Mouse (Mus musculus) midbrain, embryonic 16.5 days (tissue): ENCODE data around the gene Nup93. TPM values are rescaled to one million over a fixed set of nuclear protein-coding genes. Genes with fewer than 3 reads are reported as not detected.

Experiments used
- ATAC-seq: fragments of 200-750 bp; cut with Nextera tagmentation; 2 replicates; pipeline ENCODE4 v1.8.0; 2017; ENCODE audit warnings: moderate TSS enrichment
- H3K27ac ChIP-seq: fragments of 300-500 bp; sonication (generic); 2 replicates; pipeline ENCODE4 v1.5.1; 2014; ENCODE audit warnings: mild to moderate bottlenecking, low read length, mixed read lengths
- H3K27me3 ChIP-seq: fragments of 300-500 bp; sonication (generic); 2 replicates; pipeline ENCODE4 v1.6.1; 2014; ENCODE audit warnings: low read depth, low read length, mixed read lengths; ENCODE audit not compliant: control insufficient read depth, insufficient read depth
- H3K36me3 ChIP-seq: fragments of 300-500 bp; sonication (generic); 2 replicates; pipeline ENCODE4 v1.6.1; 2014; ENCODE audit warnings: mild to moderate bottlenecking, low read length, moderate library complexity, mixed read lengths; ENCODE audit not compliant: control insufficient read depth, insufficient read depth
- H3K4me1 ChIP-seq: fragments of 300-500 bp; sonication (generic); 2 replicates; pipeline ENCODE4 v1.6.1; 2014; ENCODE audit warnings: mild to moderate bottlenecking, low read length, mixed read lengths; ENCODE audit not compliant: control insufficient read depth, insufficient read depth
- H3K4me2 ChIP-seq: fragments of 300-500 bp; sonication (generic); 2 replicates; pipeline ENCODE4 v1.6.1; 2014; ENCODE audit warnings: mild to moderate bottlenecking, low read length, mixed read lengths
- H3K4me3 ChIP-seq: fragments of 300-500 bp; sonication (generic); 2 replicates; pipeline ENCODE4 v1.5.1; 2014; ENCODE audit warnings: low read depth, mild to moderate bottlenecking, low read length, moderate library complexity, mixed read lengths
- H3K9ac ChIP-seq: fragments of 300-500 bp; sonication (generic); 2 replicates; pipeline ENCODE4 v1.6.1; 2014; ENCODE audit warnings: low read depth, low read length, mixed read lengths
- H3K9me3 ChIP-seq: fragments of 300-500 bp; sonication (generic); replicated peaks from 2 replicates; pipeline ENCODE4 v1.6.1; 2014; ENCODE audit warnings: mild to moderate bottlenecking, low read length, mixed read lengths; ENCODE audit not compliant: control insufficient read depth, poor library complexity, severe bottlenecking
- WGBS: fragments of 180-500 bp; shearing (Covaris S2); extraction: QIAGEN DNeasy Blood & Tissue Kit; methylation state at CpG from one replicate; pipeline ENCODE4 v1.1.7; 2014; 5-methylcytosine and 5-hydroxymethylcytosine counted together
- polyA plus RNA-seq: library from polyadenylated mRNA; unstranded; fragments of >200 nt; fragmentation: Nextera tagmentation; extraction: Ambion mirVana; gene quantifications from 2 replicates; pipeline ENCODE4 v1.2.1, GENCODE M21; 2015

Nup93 gene
- polyA plus RNA-seq, 1 experiment from 2014 or later: 59.1 TPM

GRCm38 (mm10) chr8:94204043-94204442 is 10.3 kb upstream of the Nup93 start:
- Histone ChIP-seq H3K4me1 (no peaks in the 10 kb centered on the region), H3K9me3 (no peaks in the 10 kb centered on the region), H3K27ac (no peak overlapping the region), H3K4me2 (no peak overlapping the region), H3K27me3 (no peaks in the 10 kb centered on the region), H3K36me3 (no peaks in the 10 kb centered on the region), H3K9ac (no peak overlapping the region), H3K4me3 (no peak overlapping the region)
- WGBS: 61% methylated on average over 3 of the region's 3 CpGs
- no peak for ATAC-seq

GRCm38 (mm10) chr8:94205736-94206135 is 8.6 kb upstream of the Nup93 start:
- Histone ChIP-seq H3K27me3 (no peaks in the 10 kb centered on the region), H3K4me2 (no peak overlapping the region), H3K9me3 (no peaks in the 10 kb centered on the region), H3K36me3 (no peaks in the 10 kb centered on the region), H3K27ac (no peak overlapping the region), H3K9ac (no peak overlapping the region), H3K4me1 (no peaks in the 10 kb centered on the region), H3K4me3 (no peak overlapping the region)
- WGBS: 18% methylated on average over 5 of the region's 5 CpGs
- ATAC-seq: no peak

- H3K36me3 ChIP-seq: no peaks in the 10 kb centered on the region
- no peak overlapping the region for H3K4me2 ChIP-seq
- WGBS: 75% methylated on average over 8 of the region's 8 CpGs
- no peaks in the 10 kb centered on the region for H3K9me3 ChIP-seq
- no peak overlapping the region for H3K4me3 ChIP-seq
- H3K27me3 ChIP-seq: no peaks in the 10 kb centered on the region
- H3K9ac ChIP-seq: no peak overlapping the region
- no peak for ATAC-seq
- no peak overlapping the region for H3K27ac ChIP-seq
- no peaks in the 10 kb centered on the region for H3K4me1 ChIP-seq
Observed at GRCm38 (mm10) chr8:94206256-94206655, 8.1 kb upstream of the Nup93 start.

DNA sequence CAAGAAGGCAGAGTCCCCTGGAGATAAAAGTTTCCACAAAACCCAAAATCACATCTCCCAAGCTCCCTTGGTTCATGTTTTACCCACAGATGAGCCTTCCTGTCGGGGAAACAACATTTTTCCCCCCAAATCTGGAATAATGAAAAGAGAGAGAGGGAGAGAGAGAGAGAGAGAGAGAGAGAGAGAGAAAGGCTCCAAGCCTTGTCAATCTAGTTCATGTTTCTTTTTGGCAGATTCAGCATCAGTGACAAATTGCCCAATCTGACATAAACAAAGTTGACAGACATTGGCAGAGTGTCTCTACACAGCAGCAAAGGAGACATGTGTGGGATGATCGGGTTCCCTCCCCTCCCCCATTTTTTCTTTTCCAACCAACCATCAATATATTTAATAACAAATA is 6.9 kb upstream of the Nup93 start:
- Histone ChIP-seq H3K36me3 (no peaks in the 10 kb centered on the region), H3K27me3 (no peaks in the 10 kb centered on the region), H3K4me2 (no peak overlapping the region), H3K9ac (no peak overlapping the region), H3K27ac (no peak overlapping the region), H3K4me3 (no peak overlapping the region), H3K4me1 (no peaks in the 10 kb centered on the region), H3K9me3 (no peaks in the 10 kb centered on the region)
- 64% methylated on average over 2 of the region's 2 CpGs for WGBS
- ATAC-seq: no peak

DNA sequence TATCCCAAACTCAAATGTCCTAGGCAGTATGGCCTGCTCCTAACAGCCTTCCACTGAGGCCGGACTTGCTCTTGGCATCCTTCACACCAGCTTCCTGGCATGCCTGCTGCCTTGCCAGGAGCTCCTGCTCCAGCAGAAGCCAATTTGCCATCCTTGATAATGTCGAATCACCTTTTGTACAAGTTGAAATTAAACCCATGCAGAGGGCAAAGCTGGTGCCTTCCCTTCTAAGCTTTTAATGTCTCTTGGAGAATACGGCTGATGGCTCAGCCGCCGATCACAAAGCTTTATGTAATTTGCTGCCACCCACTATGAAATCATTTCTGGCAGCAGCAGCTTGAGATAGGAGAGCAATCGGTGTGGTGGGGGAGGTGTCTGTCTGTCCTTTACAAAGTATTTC is 4.7 kb upstream of the Nup93 start:
- Histone ChIP-seq H3K4me2 (no peak overlapping the region), H3K36me3 (no peaks in the 10 kb centered on the region), H3K9me3 (no peaks in the 10 kb centered on the region), H3K4me1 (peaks cover 5% of the 10 kb centered on the region), H3K27ac (no peak overlapping the region), H3K9ac (no peak overlapping the region), H3K4me3 (no peak overlapping the region), H3K27me3 (no peaks in the 10 kb centered on the region)
- WGBS: 61% methylated on average over 6 of the region's 6 CpGs
- no peak for ATAC-seq

- no peak for ATAC-seq
- Histone ChIP-seq H3K27ac (no peak overlapping the region), H3K4me3 (no peak overlapping the region), H3K4me2 (no peak overlapping the region), H3K9me3 (no peaks in the 10 kb centered on the region), H3K36me3 (no peaks in the 10 kb centered on the region), H3K4me1 (peaks cover 6% of the 10 kb centered on the region), H3K27me3 (no peaks in the 10 kb centered on the region), H3K9ac (no peak overlapping the region)
- 65% methylated on average over 3 of the region's 3 CpGs for WGBS
Observed at GRCm38 (mm10) chr8:94210225-94210624, 4.1 kb upstream of the Nup93 start.

GRCm38 (mm10) chr8:94213819-94214218 is 545 bp upstream of the Nup93 start:
- no peak for ATAC-seq
- H3K27me3 ChIP-seq: no peaks in the 10 kb centered on the region
- H3K4me3 ChIP-seq: peak overlapping the region; percentile 68
- H3K9me3 ChIP-seq: no peaks in the 10 kb centered on the region
- H3K36me3 ChIP-seq: no peaks in the 10 kb centered on the region
- H3K4me1 ChIP-seq: peaks cover 20% of the 10 kb centered on the region
- H3K27ac ChIP-seq: no peak overlapping the region
- 0 out of 2 replicates have a peak overlapping the region, but pooled peaks have one; percentile 53 for H3K9ac ChIP-seq
- H3K4me2 ChIP-seq: peak overlapping the region; percentile 71
- 56% methylated on average over 6 of the region's 6 CpGs for WGBS

DNA sequence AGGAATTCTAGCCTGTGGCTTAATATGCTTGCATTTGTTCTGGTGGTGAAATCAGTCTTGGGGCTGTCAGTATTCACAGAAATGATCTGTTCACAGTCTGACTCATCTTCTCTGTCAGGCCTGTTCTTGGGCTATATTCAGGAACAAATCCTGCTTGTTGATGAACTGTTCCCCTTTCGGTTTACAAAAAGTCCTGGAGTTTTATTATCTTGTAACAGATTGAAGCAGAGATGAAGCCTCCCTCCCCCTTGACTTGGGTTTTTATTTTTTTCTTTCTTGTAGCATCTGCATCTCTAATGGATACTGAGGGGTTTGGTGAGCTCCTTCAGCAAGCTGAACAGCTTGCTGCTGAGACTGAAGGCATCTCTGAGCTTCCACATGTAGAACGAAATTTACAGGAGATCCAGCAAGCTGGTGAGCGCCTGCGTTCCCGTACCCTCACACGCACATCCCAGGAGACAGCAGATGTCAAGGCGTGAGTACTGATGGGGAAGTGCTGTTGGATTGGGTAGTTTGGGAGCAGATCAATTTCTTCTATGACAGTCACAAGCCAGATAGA is 13.1 kb downstream of the Nup93 start:
- Histone ChIP-seq H3K4me2 (no peak overlapping the region), H3K9me3 (no peaks in the 10 kb centered on the region), H3K4me1 (no peaks in the 10 kb centered on the region), H3K4me3 (no peak overlapping the region), H3K27me3 (no peaks in the 10 kb centered on the region), H3K9ac (no peak overlapping the region), H3K27ac (no peak overlapping the region), H3K36me3 (peaks cover 6% of the 10 kb centered on the region)
- ATAC-seq: no peak
- WGBS: 94% methylated on average over 7 of the region's 7 CpGs

DNA sequence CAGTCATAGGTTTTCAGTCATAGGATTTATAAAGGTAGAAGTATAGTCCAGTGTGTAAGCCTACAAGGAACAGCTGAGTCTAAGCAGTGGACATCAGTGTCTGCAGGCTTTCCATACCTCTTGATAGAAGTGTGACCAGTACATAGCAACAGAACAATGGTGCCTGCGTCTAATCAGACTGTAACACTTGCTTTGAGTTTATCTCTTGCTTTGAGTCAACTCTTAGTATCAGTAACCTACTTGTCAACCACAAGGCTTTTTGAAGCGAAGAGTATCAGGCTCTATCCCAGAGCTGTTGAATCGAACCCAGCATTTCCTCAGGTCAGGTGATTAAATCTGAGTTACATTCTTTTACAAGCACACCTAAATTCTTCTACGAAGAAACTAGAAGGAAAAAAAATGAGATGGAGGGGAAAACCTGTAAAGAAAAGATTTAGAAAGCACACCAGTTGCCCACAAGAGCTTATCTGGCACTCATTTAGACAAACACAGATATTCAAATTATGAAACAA is 25.9 kb downstream of the Nup93 start:
- H3K36me3 ChIP-seq: peaks cover under 1% of the 10 kb centered on the region; the same call in 1 of the 2 replicates
- H3K27me3 ChIP-seq: no peaks in the 10 kb centered on the region
- H3K4me3 ChIP-seq: no peak overlapping the region
- no peaks in the 10 kb centered on the region for H3K4me1 ChIP-seq
- no peak for ATAC-seq
- WGBS: 90% methylated on average over 4 of the region's 4 CpGs
- H3K27ac ChIP-seq: no peak overlapping the region
- no peak overlapping the region for H3K9ac ChIP-seq
- H3K9me3 ChIP-seq: no peaks in the 10 kb centered on the region
- no peak overlapping the region for H3K4me2 ChIP-seq
